Mouse (Mus musculus) CH12.LX (cell line): ENCODE data around the gene Prmt2. TPM values are rescaled to one million over a fixed set of nuclear protein-coding genes. Genes with fewer than 3 reads are reported as not detected.

Experiments used
- DNase-seq: peaks from one replicate; pipeline ENCODE4 v3.0.0-alpha.2; 2013; ENCODE audit errors: extremely low read depth
- H3K27ac ChIP-seq: 2 replicates; pipeline ENCODE4 v1.5.1; 2012; ENCODE audit warnings: low read depth, mild to moderate bottlenecking, control low read depth, moderate library complexity; ENCODE audit not compliant: insufficient read depth
- H3K27me3 ChIP-seq: replicated peaks from 2 replicates; pipeline ENCODE3; 2012; ENCODE audit warnings: inconsistent platforms
- H3K36me3 ChIP-seq, 2 experiments: replicated peaks in 1 of 2; 2 replicates each; pipeline versions ENCODE3 to v1.6.1; 2012; ENCODE audit warnings: inconsistent platforms in 1 of 2, low read length in 1 of 2, mild to moderate bottlenecking in 1 of 2, mixed read lengths in 1 of 2, moderate library complexity in 1 of 2; ENCODE audit not compliant: control insufficient read depth in 1 of 2, insufficient read depth in 1 of 2
- H3K4me1 ChIP-seq, 2 experiments: 2 replicates each; pipeline ENCODE4 v1.6.1; 2012; ENCODE audit warnings: inconsistent platforms in 1 of 2, moderate library complexity in 1 of 2; ENCODE audit not compliant: insufficient read depth in 2 of 2, control insufficient read depth in 1 of 2
- H3K4me2 ChIP-seq: 2 replicates; pipeline ENCODE4 v1.6.1; 2012; ENCODE audit warnings: low read depth, mild to moderate bottlenecking, control low read depth; ENCODE audit not compliant: poor library complexity, insufficient read depth, severe bottlenecking
- H3K4me3 ChIP-seq, 3 experiments: fragments of 150-350 bp in 1 of 3; sonication (generic) in 1 of 3; replicated peaks in 1 of 3; 2 replicates each; pipeline versions ENCODE3 to v1.5.1; 2011 to 2012; ENCODE audit warnings: low read depth in 2 of 3, low read length in 2 of 3, mild to moderate bottlenecking in 2 of 3, moderate library complexity in 2 of 3, control low read depth in 1 of 3, improper control_type of control experiment in 1 of 3, inconsistent platforms in 1 of 3, mixed read lengths in 1 of 3; ENCODE audit not compliant: poor library complexity in 1 of 3
- H3K79me2 ChIP-seq: replicated peaks from 2 replicates; pipeline ENCODE4 v1.6.1; 2012; ENCODE audit warnings: mild to moderate bottlenecking, moderate library complexity; ENCODE audit not compliant: control insufficient read depth, poor library complexity, insufficient read depth, severe bottlenecking; ENCODE audit errors: extremely low read depth
- H3K9ac ChIP-seq: 2 replicates; pipeline ENCODE4 v1.6.1; 2012; ENCODE audit warnings: low read depth, mild to moderate bottlenecking, control low read depth, moderate library complexity; ENCODE audit not compliant: insufficient read depth
- H3K9me3 ChIP-seq: replicated peaks from 2 replicates; pipeline ENCODE3; 2012; ENCODE audit warnings: low read length, inconsistent platforms, mixed read lengths
- CHD1 ChIP-seq: IDR thresholded peaks from 2 replicates; pipeline ENCODE4 v1.6.1; 2012; ENCODE audit warnings: low read depth, low read length, improper control_type of control experiment, inconsistent platforms
- CTCF ChIP-seq, 2 experiments: IDR thresholded peaks in 1 of 2; conservative IDR thresholded peaks in 1 of 2; 2 replicates each; pipeline ENCODE4 v1.5.1; 2011 to 2012; ENCODE audit warnings: low read depth in 2 of 2, low read length in 2 of 2, improper control_type of control experiment in 1 of 2, inconsistent platforms in 1 of 2, mild to moderate bottlenecking in 1 of 2, moderate library complexity in 1 of 2
- E2F4 ChIP-seq: IDR thresholded peaks from 2 replicates; pipeline ENCODE4 v1.6.1; 2011; ENCODE audit warnings: low read depth, low read length, improper control_type of control experiment; ENCODE audit not compliant: insufficient replicate concordance
- ELF1 ChIP-seq: IDR thresholded peaks from 2 replicates; pipeline ENCODE4 v1.6.1; 2014; ENCODE audit warnings: low read depth, mild to moderate bottlenecking, inconsistent platforms, low read length, improper control_type of control experiment
- EP300 ChIP-seq: IDR thresholded peaks from 2 replicates; pipeline ENCODE4 v1.6.1; 2011; ENCODE audit warnings: low read length, improper control_type of control experiment
- ETS1 ChIP-seq: conservative IDR thresholded peaks from 2 replicates; pipeline ENCODE4 v1.6.1; 2012; ENCODE audit warnings: low read depth, mild to moderate bottlenecking, inconsistent platforms, low read length, improper control_type of control experiment, moderate library complexity
- GABPA ChIP-seq: IDR thresholded peaks from 2 replicates; pipeline ENCODE4 v1.6.1; 2012; ENCODE audit warnings: low read depth, low read length, improper control_type of control experiment, inconsistent platforms; ENCODE audit not compliant: insufficient replicate concordance
- HCFC1 ChIP-seq: IDR thresholded peaks from 2 replicates; pipeline ENCODE4 v1.6.1; 2012; ENCODE audit warnings: low read depth, mild to moderate bottlenecking, inconsistent platforms, low read length, improper control_type of control experiment
- IRF4 ChIP-seq: IDR thresholded peaks from 2 replicates; pipeline ENCODE4 v1.6.1; 2014; ENCODE audit warnings: low read depth, mild to moderate bottlenecking, inconsistent platforms, low read length, improper control_type of control experiment
- MAFK ChIP-seq: IDR thresholded peaks from 2 replicates; pipeline ENCODE4 v1.6.1; 2011; ENCODE audit warnings: low read length, improper control_type of control experiment; ENCODE audit not compliant: insufficient replicate concordance
- MAZ ChIP-seq: IDR thresholded peaks from 2 replicates; pipeline ENCODE4 v1.6.1; 2012; ENCODE audit warnings: low read depth, mild to moderate bottlenecking, inconsistent platforms, low read length, improper control_type of control experiment, moderate library complexity
- MXI1 ChIP-seq: IDR thresholded peaks from 2 replicates; pipeline ENCODE4 v1.6.1; 2011; ENCODE audit warnings: mild to moderate bottlenecking, low read depth, low read length, improper control_type of control experiment
- NELFE ChIP-seq: IDR thresholded peaks from 2 replicates; pipeline ENCODE4 v1.6.1; 2011; ENCODE audit warnings: low read depth, low read length, improper control_type of control experiment
- PAX5 ChIP-seq: IDR thresholded peaks from 2 replicates; pipeline ENCODE4 v1.6.1; 2012; ENCODE audit warnings: low read length, inconsistent platforms, mixed read lengths
- POLR2A ChIP-seq: IDR thresholded peaks from 2 replicates; pipeline ENCODE4 v1.6.1; 2011; ENCODE audit warnings: low read depth, mild to moderate bottlenecking, improper control_type of control experiment, low read length
- POLR2AphosphoS2 ChIP-seq: IDR thresholded peaks from 2 replicates; pipeline ENCODE4 v1.6.1; 2011; ENCODE audit warnings: low read depth, low read length, improper control_type of control experiment
- RAD21 ChIP-seq: IDR thresholded peaks from 2 replicates; pipeline ENCODE4 v1.6.1; 2011; ENCODE audit warnings: low read depth, mild to moderate bottlenecking, low read length, improper control_type of control experiment, moderate library complexity
- RCOR1 ChIP-seq: conservative IDR thresholded peaks from 2 replicates; pipeline ENCODE4 v1.6.1; 2012; ENCODE audit warnings: low read depth, mild to moderate bottlenecking, inconsistent platforms, low read length, improper control_type of control experiment
- SIN3A ChIP-seq: IDR thresholded peaks from 2 replicates; pipeline ENCODE4 v1.6.1; 2012; ENCODE audit warnings: low read length, improper control_type of control experiment, inconsistent platforms
- TBP ChIP-seq: conservative IDR thresholded peaks from 2 replicates; pipeline ENCODE4 v1.6.1; 2011; ENCODE audit warnings: low read depth, low read length, improper control_type of control experiment
- TCF12 ChIP-seq: IDR thresholded peaks from 2 replicates; pipeline ENCODE4 v1.6.1; 2014; ENCODE audit warnings: low read depth, mild to moderate bottlenecking, inconsistent platforms, low read length, improper control_type of control experiment
- UBTF ChIP-seq: IDR thresholded peaks from 2 replicates; pipeline ENCODE4 v1.6.1; 2012; ENCODE audit warnings: low read depth, mild to moderate bottlenecking, inconsistent platforms, low read length, improper control_type of control experiment, moderate library complexity
- USF2 ChIP-seq: conservative IDR thresholded peaks from 2 replicates; pipeline ENCODE4 v1.6.1; 2011; ENCODE audit warnings: low read depth, low read length, improper control_type of control experiment
- ZMIZ1 ChIP-seq: IDR thresholded peaks from 2 replicates; pipeline ENCODE4 v1.6.1; 2012; ENCODE audit warnings: low read depth, mild to moderate bottlenecking, inconsistent platforms, low read length, improper control_type of control experiment
- ZNF384 ChIP-seq: IDR thresholded peaks from 2 replicates; pipeline ENCODE4 v1.6.1; 2012; ENCODE audit warnings: low read depth, low read length, improper control_type of control experiment, inconsistent platforms
- dilution Hi-C: fragments of 300-500 bp; cut with MboI; formaldehyde crosslinking; loops from 2 replicates; pipeline ENCODE4 v1.14.3; 2020; ENCODE audit warnings: low sequenced_read_pairs; ENCODE audit not compliant: extremely low pct_unique_long_range_greater_than_20kb, extremely low pct_ligation_motif_present
- in situ Hi-C: fragments of 300-500 bp; cut with MboI; formaldehyde crosslinking; loops from 3 replicates; pipeline ENCODE4 v1.14.3; 2019; ENCODE audit warnings: low sequenced_read_pairs, low pct_ligation_motif_present, low pct_unique_long_range_greater_than_20kb, mixed read lengths
- polyA plus RNA-seq: library from polyadenylated mRNA; unstranded; fragments of >175 nt; gene quantifications from 2 replicates; pipeline ENCODE4 v1.2.1, GENCODE M21; 2012; ENCODE audit warnings: low read depth; ENCODE audit not compliant: insufficient read length
- total RNA-seq, 2 experiments: library from RNA; depleted of rRNA; stranded (reverse); fragments of 300-350 nt in 1 of 2; fragments of >200 nt in 1 of 2; gene quantifications; 2 replicates each; pipeline ENCODE4 v1.2.3; 2012 to 2014

Gene Prmt2
- total and polyA plus RNA-seq, 3 experiments: 6.1 to 14.9 (median 14.4) TPM

DNA sequence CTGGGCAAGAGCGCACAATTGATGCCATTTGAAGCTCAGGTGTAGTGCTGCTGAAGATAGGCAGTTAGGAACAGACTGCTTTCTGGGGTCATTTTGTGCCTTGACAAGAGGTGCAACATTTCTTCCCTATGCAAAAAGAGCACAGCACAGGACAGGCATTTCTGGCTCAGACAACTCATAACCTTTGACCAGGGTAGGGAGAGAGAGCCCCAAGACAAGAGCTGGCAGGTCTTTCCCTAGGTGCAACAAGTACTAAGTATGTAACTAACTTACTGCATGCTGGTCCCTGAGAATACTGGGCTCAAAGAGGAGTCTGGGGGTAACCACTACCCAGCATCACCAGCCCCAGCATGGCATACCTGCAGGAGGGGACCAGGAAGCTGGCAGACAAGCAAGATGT lies 15.4 kb upstream of the Prmt2 start:
- H3K9ac ChIP-seq: no peak overlapping the region
- H3K27me3 ChIP-seq: no peaks in the 10 kb centered on the region
- H3K4me3 ChIP-seq: no peak overlapping the region
- TF ChIP-seq POLR2A (no peak), NELFE (no peak), RCOR1 (no peak), ETS1 (no peak), SIN3A (no peak), UBTF (no peak), TBP (no peak), ZNF384 (no peak)
- H3K36me3 ChIP-seq: no peaks in the 10 kb centered on the region
- H3K4me1 ChIP-seq: peaks cover 0 to 6% of the 10 kb centered on the region in 2 experiments; a peak in 2 of 4 replicates
- dilution Hi-C loops: no loop called here
- no peaks in the 10 kb centered on the region for H3K9me3 ChIP-seq
- H3K79me2 ChIP-seq: no peaks in the 10 kb centered on the region
- H3K27ac ChIP-seq: no peak overlapping the region
- no peak for DNase-seq
- no peak overlapping the region for H3K4me2 ChIP-seq
- in situ Hi-C loops: no loop called here

DNA sequence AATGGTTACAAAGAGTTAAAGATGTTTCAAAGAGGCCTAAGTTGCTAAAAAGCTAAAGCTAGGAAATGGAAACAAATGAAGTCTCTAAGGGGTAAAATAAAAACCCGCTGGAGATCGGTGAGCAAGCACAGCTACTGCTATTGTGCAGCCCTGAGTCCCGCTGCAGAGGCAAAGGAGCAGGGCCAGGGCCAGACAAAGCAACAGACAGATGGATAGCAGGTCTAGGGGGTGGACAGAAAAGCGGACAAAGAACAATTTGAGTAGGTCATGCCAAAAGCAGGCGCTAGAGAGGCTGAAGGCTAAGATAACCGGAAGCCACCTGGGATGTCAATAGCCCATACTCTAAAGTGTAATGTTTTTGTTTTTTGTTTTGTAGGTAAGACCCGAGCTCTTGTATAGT lies 13.2 kb upstream of the Prmt2 start:
- H3K9ac ChIP-seq: no peak overlapping the region
- TF ChIP-seq CTCF (conservative IDR thresholded peaks at IDR 0.05 in 1 of 2, IDR thresholded peaks at IDR 0.05 in 1 of 2; ENCODE audit: low read depth in 2 of 2, low read length in 2 of 2): no peak
- no peak for TF ChIP-seq RCOR1
- TF ChIP-seq MAZ: no peak
- TF ChIP-seq POLR2A: no peak
- no peak for TF ChIP-seq RAD21
- TF ChIP-seq ZMIZ1: no peak
- no peak for TF ChIP-seq CHD1
- no peak for TF ChIP-seq MXI1
- TF ChIP-seq TCF12: no peak
- H3K27me3 ChIP-seq: no peaks in the 10 kb centered on the region
- no peak overlapping the region for H3K4me3 ChIP-seq
- no peaks in the 10 kb centered on the region for H3K79me2 ChIP-seq
- peaks cover 0 to 6% of the 10 kb centered on the region in 2 experiments; a peak in 1 of 4 replicates for H3K4me1 ChIP-seq
- H3K27ac ChIP-seq: no peak overlapping the region
- in situ Hi-C loops: no loop called here
- no peaks in the 10 kb centered on the region for H3K9me3 ChIP-seq
- dilution Hi-C loops: no loop called here
- H3K4me2 ChIP-seq: no peak overlapping the region
- no peak for DNase-seq
- no peaks in the 10 kb centered on the region for H3K36me3 ChIP-seq

DNA sequence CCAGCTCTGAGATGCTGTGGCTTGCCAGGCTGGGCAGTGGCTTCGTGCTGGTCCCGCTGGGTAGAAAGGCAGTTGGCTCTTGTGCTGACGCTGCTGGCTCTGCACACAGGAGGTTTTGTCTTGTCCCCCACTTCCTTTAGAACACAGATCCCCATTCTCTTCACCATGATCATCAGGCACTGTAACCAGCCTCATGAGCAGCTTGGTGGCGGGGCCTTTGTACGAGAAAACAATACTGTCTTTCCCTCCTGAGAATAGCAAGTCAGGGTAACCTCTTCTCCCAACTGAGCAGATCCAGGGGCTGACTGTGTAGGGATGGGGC lies 10.9 kb upstream of the Prmt2 start:
- Histone ChIP-seq H3K4me1 (peaks cover 0 to 6% of the 10 kb centered on the region in 2 experiments; a peak in 1 of 4 replicates), H3K27ac (no peak overlapping the region), H3K79me2 (no peaks in the 10 kb centered on the region), H3K9me3 (no peaks in the 10 kb centered on the region), H3K4me3 (no peak overlapping the region), H3K9ac (no peak overlapping the region), H3K4me2 (no peak overlapping the region), H3K36me3 (no peaks in the 10 kb centered on the region), H3K27me3 (no peaks in the 10 kb centered on the region)
- in situ Hi-C loops: no loop called here
- dilution Hi-C loops: no loop called here
- TF ChIP-seq MAFK (no peak), GABPA (no peak), ZNF384 (no peak), E2F4 (no peak), ELF1 (no peak), HCFC1 (no peak), UBTF (no peak), RCOR1 (no peak), TBP (no peak), PAX5 (no peak), USF2 (no peak), POLR2AphosphoS2 (no peak), CHD1 (no peak), EP300 (no peak), IRF4 (no peak), SIN3A (no peak), MAZ (no peak)
- no peak for DNase-seq
